Mouse (Mus musculus) adrenal gland, adult 8-10 months (tissue): ENCODE results near the gene Rps11. TPM values are rescaled to one million over a fixed set of nuclear protein-coding genes. Genes with fewer than 3 reads are reported as not detected.

Experiments
- DNase-seq: peaks from one replicate; pipeline ENCODE4 v3.0.0; 2022
- microRNA-seq, 2 experiments: library from miRNA; unstranded; fragments of <30 nt; microRNA quantifications; one replicate each; pipeline ENCODE4 v1.2.0; 2022
- total RNA-seq, 4 experiments: library from RNA; stranded (reverse); gene quantifications; 2 replicates each; pipeline ENCODE4 v1.2.4; 2022

Gene Rps11
- total RNA-seq, 4 experiments from 2014 or later: 1,085 to 1,250 (median 1,138) TPM

- no peak for DNase-seq
Observed at GRCm38 (mm10) chr7:45082401-45083299, 41.6 kb downstream of the Rps11 start.

- DNase-seq: no peak
Observed at GRCm38 (mm10) chr7:45081016-45081415, 43.2 kb downstream of the Rps11 start.

- peak; percentile 85 for DNase-seq
Observed at GRCm38 (mm10) chr7:45079856-45080255, 44.4 kb downstream of the Rps11 start.

- no peak for DNase-seq
Observed at GRCm38 (mm10) chr7:45078513-45078912, 45.7 kb downstream of the Rps11 start.

GRCm38 (mm10) chr7:45077829-45078228 is 46.4 kb downstream of the Rps11 start:
- DNase-seq: no peak

GRCm38 (mm10) chr7:45077322-45077721 is 46.9 kb downstream of the Rps11 start:
- no peak for DNase-seq

GRCm38 (mm10) chr7:45076501-45076900 is 47.7 kb downstream of the Rps11 start:
- no peak for DNase-seq

GRCm38 (mm10) chr7:45075405-45075804 is 48.8 kb downstream of the Rps11 start:
- DNase-seq: no peak

GRCm38 (mm10) chr7:45073949-45074348 is 50.3 kb downstream of the Rps11 start:
- no peak for DNase-seq

- no peak for DNase-seq
Observed at GRCm38 (mm10) chr7:45073171-45073707, 51.0 kb downstream of the Rps11 start.

Small RNAs within 50 kb of the gene (microRNA-seq; reads per million reads assigned to microRNA genes)
- gene Mir150: 192 to 499 reads per million in 2 experiments
- 12.4 to 33.3 reads per million in 2 experiments for gene Mir5121
- 0 reads per million in 2 experiments for gene Mir7055

Other genes with a start within 250 kb of the Rps11 start
- gene Med25, start 231.7 kb downstream of the Rps11 start, total RNA-seq: 100 to 1,000 TPM in 2 of 4 experiments, 10 to 100 TPM in 2; 85.0 to 118 (median 96.5) TPM
- 10 to 100 TPM; 27.2 to 46.8 (median 38.4) TPM for gene Fuz, start 228.4 kb downstream of the Rps11 start, total RNA-seq
- 100 to 1,000 TPM in 3 of 4 experiments, 10 to 100 TPM in 1; 99.8 to 139 (median 118) TPM for gene Ap2a1, start 194.9 kb downstream of the Rps11 start, total RNA-seq
- gene Tsks, start 181.2 kb downstream of the Rps11 start, total RNA-seq: not detected
- 10 to 100 TPM; 13.7 to 28.4 (median 20.4) TPM for gene Cpt1c, start 149.6 kb downstream of the Rps11 start, total RNA-seq
- 100 to 1,000 TPM; 221 to 296 (median 243) TPM for gene Prmt1, start 137.9 kb downstream of the Rps11 start, total RNA-seq
- gene Irf3, start 126.8 kb downstream of the Rps11 start, total RNA-seq: 100 to 1,000 TPM; 118 to 180 (median 144) TPM
- 10 to 100 TPM; 15.9 to 34.1 (median 22.1) TPM for gene Bcl2l12, start 125.7 kb downstream of the Rps11 start, total RNA-seq
- gene Scaf1, start 108.1 kb downstream of the Rps11 start, total RNA-seq: 100 to 1,000 TPM in 2 of 4 experiments, 10 to 100 TPM in 2; 88.5 to 120 (median 101) TPM
- 100 to 1,000 TPM in 3 of 4 experiments, 10 to 100 TPM in 1; 89.6 to 138 (median 129) TPM for gene Rras, start 106.5 kb downstream of the Rps11 start, total RNA-seq
- gene Prr12, start 71.6 kb downstream of the Rps11 start, total RNA-seq: 10 to 100 TPM; 64.6 to 86.8 (median 70.0) TPM
- gene Nosip, start 62.0 kb downstream of the Rps11 start, total RNA-seq: 10 to 100 TPM; 57.5 to 81.7 (median 66.6) TPM
- 10 to 100 TPM; 16.4 to 20.5 (median 17.1) TPM for gene Prrg2, start 61.8 kb downstream of the Rps11 start, total RNA-seq
- gene Rcn3, start 32.2 kb downstream of the Rps11 start, total RNA-seq: 10 to 100 TPM; 33.1 to 51.0 (median 37.1) TPM
- 100 to 1,000 TPM; 105 to 151 (median 125) TPM for gene Fcgrt, start 20.6 kb downstream of the Rps11 start, total RNA-seq
- 1,000 to 10,000 TPM; 1,558 to 1,710 (median 1,647) TPM for gene Rpl13a, start 4.3 kb upstream of the Rps11 start, total RNA-seq
- gene Gm45713, start 11.8 kb upstream of the Rps11 start, total RNA-seq: not detected
- gene Flt3l, start 12.0 kb upstream of the Rps11 start, total RNA-seq: 10 to 100 TPM; 20.4 to 56.7 (median 39.5) TPM
- gene Pih1d1, start 29.9 kb upstream of the Rps11 start, total RNA-seq: 10 to 100 TPM; 58.4 to 73.0 (median 68.9) TPM
- 10 to 100 TPM; 76.3 to 79.7 (median 77.2) TPM for gene Aldh16a1, start 30.1 kb upstream of the Rps11 start, total RNA-seq
- 1 to 10 TPM in 1 of 4 experiments, under 1 TPM in 3; 0.46 to 1.1 (median 0.65) TPM for gene Slc17a7, start 39.5 kb upstream of the Rps11 start, total RNA-seq
- gene Gfy, start 55.1 kb upstream of the Rps11 start, total RNA-seq: not detected
- not detected for gene Pth2, start 56.6 kb upstream of the Rps11 start, total RNA-seq
- gene Ccdc155, start 80.5 kb upstream of the Rps11 start, total RNA-seq: 1 to 10 TPM in 1 of 4 experiments, under 1 TPM in 3; 0.12 to 1.2 (median 0.29) TPM
- not detected for gene Dkkl1, start 87.7 kb upstream of the Rps11 start, total RNA-seq
- gene Tead2, start 91.3 kb upstream of the Rps11 start, total RNA-seq: 10 to 100 TPM; 10.7 to 14.1 (median 12.0) TPM
- gene Cd37, start 114.7 kb upstream of the Rps11 start, total RNA-seq: 10 to 100 TPM in 1 of 4 experiments, 1 to 10 TPM in 3; 4.9 to 11.2 (median 7.0) TPM
- under 1 TPM in 1 of 4 experiments, not detected in 3; 0.37 TPM for gene Slc6a16, start 116.6 kb upstream of the Rps11 start, total RNA-seq
- under 1 TPM in 1 of 4 experiments, not detected in 3; 0.26 TPM for gene Slc6a21, start 153.1 kb upstream of the Rps11 start, total RNA-seq
- gene Trpm4, start 209.3 kb upstream of the Rps11 start, total RNA-seq: 10 to 100 TPM in 2 of 4 experiments, 1 to 10 TPM in 2; 5.8 to 19.1 (median 10.4) TPM
- gene Hrc, start 210.9 kb upstream of the Rps11 start, total RNA-seq: under 1 TPM; 0.09 to 0.31 (median 0.26) TPM
- 1 to 10 TPM; 2.8 to 7.2 (median 4.7) TPM for gene Ppfia3, start 242.6 kb upstream of the Rps11 start, total RNA-seq
- 10 to 100 TPM in 2 of 4 experiments, 1 to 10 TPM in 2; 1.8 to 14.1 (median 7.6) TPM for gene Lin7b, start 246.1 kb upstream of the Rps11 start, total RNA-seq